Mouse (Mus musculus): ENCODE results near the gene Ubiad1.

DNA sequence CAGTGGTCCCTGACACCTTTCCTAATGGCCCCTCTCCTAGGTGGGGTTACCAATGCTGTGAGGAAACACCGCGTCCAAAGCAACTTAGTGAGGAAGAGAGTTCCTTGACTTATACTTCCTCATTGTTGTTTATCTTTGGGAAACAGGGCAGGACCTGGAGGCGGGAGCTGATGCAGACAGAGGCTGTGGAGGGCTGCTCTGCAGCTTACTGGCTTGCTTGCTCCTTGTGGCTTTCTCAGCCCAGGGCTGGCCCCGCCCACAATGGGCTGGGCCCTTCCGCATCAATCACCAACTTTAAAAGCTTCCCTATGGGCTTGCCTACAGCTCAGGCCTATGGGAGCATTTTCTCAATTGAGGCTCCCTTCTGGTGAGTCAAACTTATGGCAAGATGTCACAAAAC lies 10.8 kb downstream of the Ubiad1 start:
- TF ChIP-seq POLR2A (IDR thresholded peaks at IDR 0.05; ENCODE audit: insufficient read depth, low read depth, low read length) (no peak), CTCF (IDR thresholded peaks at IDR 0.05; ENCODE audit: insufficient read depth, low read depth, low read length) (no peak)

Measured in olfactory bulb, adult 2 months (tissue).